Mouse (Mus musculus): ENCODE data around the gene Cad.
"Not testable (repeated sequence)": the region's sequence is repeated elsewhere in the genome, so short reads cannot be mapped to it uniquely, and the experiment has no call there.

The Cad gene

DNA sequence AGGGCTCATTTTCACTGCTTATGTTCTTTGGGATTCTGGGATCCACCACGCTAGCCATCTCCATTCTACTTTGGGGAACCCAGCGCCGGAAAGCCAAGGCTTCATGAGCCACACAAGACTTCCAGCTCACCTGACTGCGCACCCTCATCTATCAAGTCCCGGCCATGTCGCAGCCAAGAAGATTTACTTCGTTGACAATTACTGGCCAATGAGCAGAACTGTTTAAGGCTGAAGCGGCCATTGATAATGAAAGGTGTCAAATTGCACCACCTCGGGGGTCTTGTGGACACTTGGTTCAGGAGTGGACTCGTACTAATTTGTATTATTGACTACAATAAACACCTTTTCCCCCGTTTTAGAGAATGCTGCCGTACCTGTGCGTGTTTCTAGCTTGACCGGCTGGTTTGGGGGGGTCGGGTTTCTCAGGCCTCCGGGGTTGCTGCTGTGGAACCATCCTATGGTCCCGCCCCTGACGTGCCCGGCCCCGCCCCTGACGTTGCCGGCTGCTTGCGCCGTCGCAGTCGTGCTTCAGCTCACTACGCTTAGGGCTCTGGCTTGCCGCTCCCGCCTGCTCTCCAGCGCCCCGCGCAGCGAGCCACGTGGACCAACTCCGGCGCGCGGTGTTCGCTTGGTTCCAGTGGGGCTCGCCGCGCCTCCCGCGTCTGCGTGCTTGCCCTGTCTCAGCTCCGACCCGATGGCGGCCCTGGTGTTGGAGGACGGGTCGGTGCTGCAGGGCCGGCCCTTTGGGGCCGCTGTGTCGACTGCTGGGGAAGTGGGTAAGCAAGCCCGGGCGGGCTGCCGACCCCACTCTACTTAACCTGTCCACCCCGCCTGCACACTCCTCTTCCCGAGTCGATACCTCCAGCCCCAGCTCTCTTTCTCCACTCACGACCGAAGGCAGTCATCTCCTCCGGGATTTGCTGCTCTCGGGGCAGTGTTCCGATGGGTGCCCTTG, at the start of gene Cad:
Gene Cad, plus strand, starts transcription at position 520 of the 955 bp plus-strand sequence.
- peak; percentile 96 to 98 for DNase-seq (ENCODE audit: inconsistent age in 2 of 2, low spot score in 1 of 2)

DNA sequence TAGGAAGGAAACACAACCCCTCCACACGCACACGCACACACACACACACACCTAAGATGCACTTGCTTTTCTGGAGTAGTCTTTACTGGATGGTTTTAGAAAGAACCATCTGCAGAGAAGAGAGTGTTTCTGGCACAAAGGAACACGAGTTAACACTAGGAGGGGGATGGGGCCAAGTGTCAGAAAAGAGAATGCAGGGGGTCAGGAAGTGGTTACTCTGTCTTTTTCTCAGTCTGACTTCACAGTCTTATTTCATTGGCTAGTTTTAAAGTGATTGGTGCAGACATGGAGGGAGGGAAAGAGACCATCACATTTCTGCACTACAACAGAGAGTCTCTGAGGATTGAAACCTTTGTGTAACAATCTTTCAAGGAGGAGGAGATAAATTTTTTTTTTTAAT, 41.8 kb upstream of the Cad start:
- no peak for DNase-seq (ENCODE audit: inconsistent age in 2 of 2, low spot score in 1 of 2)

DNA sequence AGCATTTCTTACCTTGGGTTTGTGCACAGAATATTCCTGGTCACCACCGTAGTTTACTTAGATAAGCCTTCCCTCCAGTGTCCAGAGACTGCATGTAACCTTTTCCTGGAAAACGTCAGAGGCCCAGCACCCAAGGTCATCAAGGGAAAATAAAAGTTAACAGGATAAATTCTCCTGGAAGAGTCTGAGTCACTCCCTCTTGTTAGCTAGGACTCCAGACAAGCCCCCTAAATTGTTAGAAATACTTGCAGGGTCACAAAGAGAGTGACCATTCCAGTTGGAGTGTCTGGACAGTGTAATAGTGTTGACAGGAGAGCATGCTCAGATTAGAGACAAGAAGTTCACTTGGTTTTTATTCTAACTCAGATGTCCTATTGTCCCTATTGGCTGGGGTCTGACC, 38.7 kb upstream of the Cad start:
- DNase-seq (ENCODE audit: inconsistent age in 2 of 2, low spot score in 1 of 2), result peak; percentile 27 to 74

DNA sequence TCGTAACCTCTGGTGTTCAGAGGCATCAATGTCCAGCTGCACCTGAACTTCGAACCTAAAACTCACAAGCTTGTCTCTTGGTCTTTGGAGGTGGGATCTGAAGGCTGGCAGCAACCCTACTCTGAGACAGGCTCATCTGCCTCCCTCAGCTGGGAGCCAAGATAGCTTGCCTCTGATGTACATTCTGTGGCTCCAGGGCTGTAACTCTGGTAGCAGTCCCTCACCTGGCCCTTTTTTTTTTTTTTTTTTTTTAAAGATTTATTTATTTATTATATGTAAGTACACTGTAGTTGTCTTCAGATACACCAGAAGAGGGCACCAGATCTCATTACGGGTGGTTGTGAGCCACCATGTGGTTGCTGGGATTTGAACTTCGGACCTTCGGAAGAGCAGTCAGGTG, 32.8 kb upstream of the Cad start:
- not testable (repeated sequence) for DNase-seq (ENCODE audit: inconsistent age in 2 of 2, low spot score in 1 of 2)

DNA sequence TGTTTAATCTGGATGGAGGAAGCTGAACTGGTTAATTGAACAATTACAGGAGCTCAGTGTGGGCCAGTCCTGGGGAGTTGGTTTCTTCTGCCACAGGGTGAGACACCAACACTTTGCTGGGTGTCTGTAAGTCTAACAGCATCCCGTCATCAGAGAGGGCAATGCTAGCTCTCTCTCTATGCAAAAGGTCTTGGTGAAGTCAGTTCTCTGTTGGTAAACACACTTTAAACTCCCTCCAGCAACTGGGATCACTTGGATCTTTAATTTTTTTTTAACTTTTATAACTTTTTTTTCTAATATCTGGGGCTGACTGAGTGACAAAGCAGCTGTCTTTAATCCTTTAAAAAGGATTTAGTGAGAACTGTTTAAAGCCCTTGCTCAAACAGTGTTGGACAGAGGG, 31.9 kb upstream of the Cad start:
- DNase-seq (ENCODE audit: inconsistent age in 2 of 2, low spot score in 1 of 2), result peak in 1 of 2 experiments; percentile 17

DNA sequence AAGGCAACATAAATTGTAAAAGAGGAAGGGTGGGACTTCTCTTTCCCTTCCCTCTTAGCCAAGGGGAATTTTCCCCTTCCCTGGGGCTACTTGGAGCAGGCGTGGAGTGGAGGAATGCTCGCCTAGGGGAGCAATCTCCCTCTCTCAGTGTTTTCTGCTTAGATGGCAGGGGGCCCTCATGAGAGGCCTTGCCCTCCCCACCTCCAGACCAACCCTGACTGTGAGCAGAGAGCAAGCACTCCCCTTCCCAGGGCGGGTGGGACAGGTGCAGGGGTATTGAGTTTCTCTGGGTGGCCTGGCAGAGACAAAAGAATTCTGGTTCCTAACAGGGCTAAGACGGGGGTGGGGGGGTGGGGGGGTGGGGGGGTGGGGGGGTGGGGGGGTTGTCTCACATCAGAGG, 31.3 kb upstream of the Cad start:
- DNase-seq (ENCODE audit: inconsistent age in 2 of 2, low spot score in 1 of 2), result no peak

DNA sequence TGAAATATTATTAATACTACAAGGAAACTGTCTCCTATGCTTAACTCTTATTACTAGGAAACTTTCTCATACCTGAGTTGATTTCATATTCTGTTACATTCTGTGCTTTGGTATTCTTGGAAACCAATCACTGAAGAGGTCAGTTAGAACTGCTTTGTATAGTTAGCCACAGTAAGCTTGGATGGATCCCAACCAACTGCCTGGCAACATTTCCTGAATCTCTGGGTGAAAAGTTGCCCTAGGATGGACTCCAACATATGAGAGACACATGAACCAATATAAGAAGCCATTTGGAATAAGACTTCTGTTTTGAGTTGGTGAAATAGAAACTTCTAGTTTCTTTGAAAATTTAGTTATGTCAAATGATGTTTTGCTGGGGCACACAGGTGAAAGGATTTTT, 29.9 kb upstream of the Cad start:
- peak in 1 of 2 experiments; percentile 43 for DNase-seq (ENCODE audit: inconsistent age in 2 of 2, low spot score in 1 of 2)

DNA sequence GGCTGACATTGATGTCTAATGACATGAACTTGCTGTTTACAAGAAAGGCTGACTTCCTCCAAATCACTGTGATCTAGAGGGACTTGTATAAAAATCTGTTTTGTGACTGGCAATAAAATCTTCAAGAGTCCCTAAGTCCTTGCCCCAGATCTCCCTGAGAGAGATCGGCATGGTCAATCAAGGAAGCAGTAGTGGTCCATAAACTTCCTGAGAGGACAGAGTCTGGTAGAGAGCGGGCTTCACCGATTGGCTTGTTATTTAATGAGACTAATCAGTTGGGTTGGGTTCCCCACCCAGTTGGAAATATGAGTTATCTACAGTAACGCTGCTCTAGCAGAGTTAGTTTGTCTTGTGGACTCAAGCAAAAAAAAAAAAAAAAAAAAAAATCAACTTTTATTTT, 23.7 kb upstream of the Cad start:
- DNase-seq (ENCODE audit: inconsistent age in 2 of 2, low spot score in 1 of 2), result peak in 1 of 2 experiments; percentile 26

DNA sequence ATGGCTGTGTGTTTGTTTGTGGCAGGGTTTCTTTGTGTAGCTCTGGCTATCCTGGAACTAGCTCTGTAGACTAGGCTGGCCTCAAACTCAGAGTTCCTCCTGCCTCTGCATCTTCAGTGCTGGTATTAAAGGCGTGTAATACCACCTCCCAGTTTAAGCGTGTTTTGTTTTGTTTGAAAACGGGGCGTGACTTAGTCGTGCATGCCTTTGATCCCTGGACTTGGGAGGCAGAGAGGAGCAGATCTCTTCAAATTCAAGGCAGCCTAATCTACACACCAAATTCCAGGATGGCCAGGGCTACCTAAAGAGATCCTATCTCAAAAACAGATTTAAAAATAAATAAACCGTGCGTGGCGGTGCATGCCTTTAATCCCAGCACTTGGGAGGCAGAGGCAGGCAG, 23.1 kb upstream of the Cad start:
- DNase-seq (ENCODE audit: inconsistent age in 2 of 2, low spot score in 1 of 2), result no peak

DNA sequence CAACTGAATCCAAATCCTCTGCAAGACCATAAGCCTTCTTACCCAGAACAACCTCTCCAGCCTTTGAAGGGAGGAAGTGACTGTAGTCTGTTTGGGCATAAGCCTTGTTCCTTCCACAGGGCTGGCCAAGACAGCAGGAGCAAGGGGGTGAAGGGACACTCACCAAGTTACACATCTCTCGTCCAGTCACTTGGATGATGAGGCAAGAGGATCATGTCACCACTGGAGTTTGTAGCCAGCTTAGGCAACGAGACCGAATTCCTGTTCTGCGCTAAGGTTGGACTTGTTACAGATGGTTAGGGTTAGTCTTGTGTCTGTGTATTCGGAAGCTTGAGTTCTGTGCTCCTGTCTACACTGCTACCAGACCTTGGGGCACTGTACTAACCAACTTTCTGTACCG, 19.9 kb upstream of the Cad start:
- DNase-seq (ENCODE audit: inconsistent age in 2 of 2, low spot score in 1 of 2), result peak in 1 of 2 experiments; percentile 66

DNA sequence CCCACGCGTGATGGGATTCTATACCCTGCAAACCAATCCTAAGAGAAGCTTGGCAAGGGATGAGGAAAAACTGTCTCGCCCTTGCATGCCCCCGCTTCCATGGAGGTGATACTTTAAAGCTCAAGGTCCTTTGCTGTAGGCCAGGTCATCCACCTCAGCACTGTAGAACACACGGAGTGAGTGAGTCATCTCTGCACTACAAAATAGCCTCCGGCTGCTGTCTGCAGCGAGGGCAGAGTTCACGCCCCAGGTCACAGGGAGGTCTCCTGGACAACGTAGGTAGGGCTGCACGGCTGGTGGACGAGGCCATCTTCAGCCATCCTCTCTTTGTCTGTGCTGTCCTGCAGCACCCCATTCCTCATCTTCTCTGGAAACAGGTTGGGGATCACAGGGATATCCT, 18.0 kb upstream of the Cad start:
- DNase-seq (ENCODE audit: inconsistent age in 2 of 2, low spot score in 1 of 2), result peak; percentile 42 to 72

DNA sequence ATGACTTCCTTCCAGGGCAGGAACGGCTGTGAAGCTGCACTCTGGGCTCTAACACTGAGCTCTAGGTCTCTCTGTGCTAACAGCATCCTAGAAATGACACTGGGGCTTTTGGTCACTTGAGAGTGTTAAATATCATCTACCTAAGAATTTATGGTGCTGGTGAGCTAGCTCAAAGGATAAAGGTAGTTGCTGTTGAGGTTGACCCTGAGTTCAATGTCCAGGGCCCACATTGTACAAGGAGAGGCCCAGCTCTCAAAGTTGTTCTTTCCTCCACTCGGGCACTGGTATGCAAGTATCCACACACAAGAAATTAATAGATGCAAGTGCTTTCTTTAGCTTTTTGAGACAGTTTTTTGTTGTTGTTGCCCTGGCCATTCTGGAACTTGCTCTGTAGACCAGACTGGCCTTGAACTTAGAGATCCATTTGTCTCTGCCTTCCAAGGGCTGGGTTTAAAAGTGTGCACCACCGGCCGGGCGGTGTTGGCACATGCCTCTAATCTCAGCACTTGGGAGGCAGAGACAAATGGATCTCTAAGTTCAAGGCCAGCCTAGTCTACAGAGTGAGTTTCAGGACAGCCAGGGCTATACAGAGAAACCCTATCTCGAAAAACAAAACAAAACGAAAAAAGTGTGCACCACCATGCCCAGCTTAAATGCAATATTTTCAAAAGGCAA, 16.3 kb upstream of the Cad start:
- DNase-seq (ENCODE audit: inconsistent age in 2 of 2, low spot score in 1 of 2), result peak; percentile 78 to 83

DNA sequence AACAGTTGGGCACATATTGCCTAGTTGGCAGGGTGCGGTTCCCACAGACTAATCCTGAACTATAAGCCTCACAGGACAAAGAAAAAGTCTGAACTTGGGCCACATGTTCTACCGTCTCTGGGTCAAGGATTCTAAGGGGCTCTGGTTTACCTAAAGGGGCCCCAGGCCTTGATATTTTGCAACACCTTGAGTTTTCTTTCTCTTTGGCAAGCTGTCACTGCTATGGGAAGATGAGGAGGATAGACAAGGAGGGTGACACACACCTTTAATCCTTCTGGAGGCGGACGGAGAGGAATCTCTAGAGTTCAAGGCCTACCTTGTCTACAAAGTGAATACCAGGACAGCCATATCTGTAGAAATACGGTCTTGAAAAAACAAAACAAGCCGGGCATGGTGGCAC, 8.2 kb upstream of the Cad start:
- DNase-seq (ENCODE audit: inconsistent age in 2 of 2, low spot score in 1 of 2), result no peak

DNA sequence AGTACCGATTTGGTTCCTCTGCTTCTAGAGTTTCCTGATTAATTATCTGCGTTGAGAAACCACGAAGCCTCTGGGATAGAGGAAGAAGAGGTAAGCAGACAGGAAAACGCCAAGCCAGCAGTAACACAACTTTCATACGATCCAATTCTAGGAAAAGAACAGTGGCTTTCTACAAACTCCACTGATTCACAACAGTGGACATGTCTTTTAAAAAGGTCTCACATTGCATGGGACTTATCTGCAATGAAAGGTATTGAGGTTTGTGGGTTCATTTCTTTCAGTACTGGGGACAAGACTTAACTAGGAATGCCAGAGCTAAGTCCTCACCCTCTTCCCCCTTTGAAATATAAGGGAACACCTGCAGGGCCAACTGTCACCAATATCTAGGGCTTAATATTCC, 7.5 kb upstream of the Cad start:
- peak in 1 of 2 experiments; percentile 44 for DNase-seq (ENCODE audit: inconsistent age in 2 of 2, low spot score in 1 of 2)

DNA sequence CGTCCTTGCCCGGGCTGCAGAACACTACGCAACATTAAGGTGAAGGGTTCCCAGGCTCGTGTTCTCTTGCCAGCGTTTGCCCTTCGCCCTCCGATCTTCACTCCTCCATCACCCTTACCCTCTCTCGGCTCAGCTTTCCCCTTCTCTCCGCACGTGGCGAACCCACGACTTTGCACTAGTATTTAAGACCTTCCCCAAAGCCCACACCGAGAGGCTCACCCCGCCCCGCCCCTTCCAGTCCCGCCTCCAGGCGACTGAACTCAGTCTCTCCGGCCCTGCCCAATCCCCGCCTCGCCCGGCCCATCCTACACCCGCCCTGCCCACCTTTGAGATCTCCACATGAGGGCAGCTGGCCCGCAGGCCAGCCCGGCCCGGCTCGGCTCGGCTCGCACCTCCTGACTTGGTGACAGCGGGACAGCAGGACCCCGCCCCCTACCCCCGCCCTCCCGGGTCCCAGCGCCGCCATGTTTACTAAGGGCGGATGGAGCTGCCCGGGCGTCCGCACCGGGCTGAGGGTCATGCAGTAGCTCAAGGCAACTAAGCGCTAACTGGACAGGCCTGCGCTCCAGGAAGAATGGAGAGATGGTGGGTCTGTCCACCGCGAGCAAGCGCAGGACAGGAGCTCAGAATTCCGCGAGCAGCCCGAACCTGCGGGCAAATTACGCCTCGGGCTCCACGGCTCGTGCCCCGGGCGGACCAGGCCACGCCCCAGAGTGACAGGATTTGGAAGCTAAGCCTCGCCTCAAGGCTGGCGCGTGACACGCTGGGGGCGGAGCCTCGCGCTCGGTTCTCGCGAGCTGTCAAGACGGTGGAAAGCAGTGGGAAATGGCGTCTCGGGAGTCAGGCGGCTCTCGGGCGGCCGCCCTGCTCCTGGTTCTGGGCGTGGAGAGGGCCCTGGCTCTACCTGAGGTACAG, 6.5 kb upstream of the Cad start, which contains the start of gene Atraid:
Gene Atraid, plus strand, starts transcription at position 465 of the 915 bp plus-strand sequence.
- DNase-seq (ENCODE audit: inconsistent age in 2 of 2, low spot score in 1 of 2), result peak; percentile 99 to 100

DNA sequence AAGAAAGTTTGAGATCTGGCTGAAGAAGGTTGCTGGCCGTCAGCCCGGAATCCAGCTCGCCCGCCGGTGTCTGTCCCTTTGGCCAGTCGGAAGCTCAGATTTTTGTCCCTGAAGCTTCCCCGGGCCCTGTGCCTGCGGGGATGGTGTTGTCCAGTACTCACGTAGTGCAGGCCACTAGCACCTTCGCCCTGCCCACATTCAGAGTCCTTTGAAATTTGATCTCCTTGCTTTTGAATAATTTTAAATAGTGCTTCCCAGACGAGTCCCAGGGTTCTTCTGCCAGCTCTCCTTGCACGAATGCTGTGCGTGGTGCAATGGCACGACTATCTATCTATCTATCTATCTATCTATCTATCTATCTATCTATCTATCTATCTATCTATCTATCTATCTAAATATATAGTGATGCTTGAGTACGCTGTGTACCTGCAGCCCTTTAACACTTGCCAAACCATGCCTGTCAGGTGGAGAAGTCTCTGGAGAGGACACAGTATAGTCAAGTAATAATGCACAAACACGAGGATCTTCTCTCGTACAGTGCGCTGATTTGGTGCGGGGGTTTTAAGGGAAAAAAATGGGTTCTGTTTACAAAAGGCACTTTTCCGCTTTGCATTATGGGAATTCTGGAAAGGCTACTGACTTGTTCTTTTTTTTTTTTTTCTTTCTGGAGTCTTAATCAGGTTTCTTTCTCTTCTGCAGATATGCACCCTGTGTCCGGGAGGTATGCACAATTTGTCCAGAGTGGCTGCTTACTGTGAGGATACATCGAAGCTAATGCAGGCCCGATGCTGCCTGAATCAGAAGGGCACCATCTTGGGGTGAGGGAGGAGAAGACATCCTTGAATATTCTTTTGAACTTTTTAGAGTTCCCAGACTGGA, 5.6 kb upstream of the Cad start, which contains the start of gene Slc5a6:
Gene Slc5a6, minus strand, starts transcription at position 162 of the 879 bp plus-strand sequence.
- DNase-seq (ENCODE audit: inconsistent age in 2 of 2, low spot score in 1 of 2), result peak; percentile 65 to 87

DNA sequence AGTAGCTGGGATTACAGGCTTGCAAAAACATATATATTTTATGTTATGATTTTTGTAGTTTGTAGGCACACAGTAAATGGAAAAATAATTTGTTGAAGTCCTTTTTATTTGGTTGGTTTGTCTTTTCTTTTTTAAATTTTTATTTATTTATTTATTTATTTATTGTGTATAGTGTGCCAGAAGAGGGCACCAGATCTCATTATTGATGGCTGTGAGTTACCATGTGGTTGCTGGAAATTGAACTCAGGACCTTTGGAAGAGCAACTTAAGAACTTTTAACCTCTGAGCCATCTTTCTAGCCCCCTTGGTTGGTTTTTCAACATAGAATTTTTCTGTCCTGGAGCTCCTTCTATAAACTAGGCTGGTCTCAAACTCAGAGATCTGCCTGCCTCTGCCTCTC, 4.2 kb upstream of the Cad start:
- no peak for DNase-seq (ENCODE audit: inconsistent age in 2 of 2, low spot score in 1 of 2)

DNA sequence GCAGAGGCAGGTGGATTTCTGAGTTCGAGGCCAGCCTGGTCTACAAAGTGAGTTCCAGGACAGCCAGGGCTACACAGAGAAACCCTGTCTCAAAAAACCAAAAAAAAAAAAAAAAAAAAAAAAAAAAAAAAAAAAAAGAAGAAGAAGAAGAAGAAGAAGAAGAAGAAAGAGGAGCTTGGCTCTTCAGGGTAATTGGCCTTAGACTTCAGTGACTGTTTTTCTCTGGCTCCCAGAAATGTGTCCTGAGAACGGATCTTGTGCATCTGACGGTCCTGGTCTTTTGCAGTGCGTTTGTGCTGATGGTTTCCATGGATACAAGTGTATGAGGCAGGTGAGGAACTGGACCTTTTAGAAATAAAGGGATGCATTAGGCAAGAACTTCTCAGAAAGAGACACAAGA, 852 bp upstream of the Cad start:
- DNase-seq (ENCODE audit: inconsistent age in 2 of 2, low spot score in 1 of 2), result not testable (repeated sequence)

DNA sequence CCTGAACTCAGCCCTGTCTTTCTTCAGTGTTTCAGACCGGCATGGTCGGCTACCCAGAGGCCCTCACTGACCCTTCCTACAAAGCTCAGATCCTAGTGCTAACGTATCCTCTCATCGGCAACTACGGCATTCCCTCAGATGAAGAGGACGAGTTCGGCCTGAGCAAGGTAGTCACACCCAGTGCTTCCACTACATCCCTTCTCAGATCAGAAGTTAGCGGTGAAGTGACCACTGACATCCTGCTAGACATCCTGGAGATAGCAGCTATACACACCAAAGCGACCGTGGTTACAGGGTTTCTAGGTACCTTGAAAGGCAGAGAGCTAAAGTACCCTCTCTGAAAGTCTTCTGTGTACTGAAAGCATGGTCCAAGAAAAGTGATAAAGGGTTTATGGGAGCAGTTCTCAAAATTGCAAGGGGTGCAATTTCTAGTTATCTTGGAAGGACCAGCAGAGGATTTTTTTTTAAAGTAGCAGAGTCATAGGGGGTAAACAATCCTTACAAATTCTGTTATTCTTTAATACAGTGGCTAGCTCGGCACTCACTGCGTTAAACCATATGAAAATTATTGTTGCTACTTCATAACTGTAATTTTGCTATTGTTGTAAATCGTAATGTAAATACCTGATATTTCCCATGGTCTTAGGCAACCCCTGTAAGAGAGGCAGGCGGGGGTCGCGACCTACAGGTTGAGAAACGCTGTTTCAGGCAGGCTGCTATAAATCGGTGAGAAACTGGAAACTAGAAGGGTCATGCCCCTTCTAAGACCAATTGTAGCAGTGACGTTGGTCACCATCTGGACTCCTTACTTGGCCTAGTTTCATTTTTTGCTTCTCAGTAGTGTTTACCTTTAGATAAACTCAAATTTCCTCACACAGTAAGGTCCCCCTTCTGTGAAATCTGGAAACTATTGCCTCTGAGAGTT, 898 bp downstream of the Cad start:
- DNase-seq (ENCODE audit: inconsistent age in 2 of 2, low spot score in 1 of 2), result no peak

Measured in adrenal gland, adult (tissue).